Mouse (Mus musculus): ENCODE data around the gene Htr3a.

DNA sequence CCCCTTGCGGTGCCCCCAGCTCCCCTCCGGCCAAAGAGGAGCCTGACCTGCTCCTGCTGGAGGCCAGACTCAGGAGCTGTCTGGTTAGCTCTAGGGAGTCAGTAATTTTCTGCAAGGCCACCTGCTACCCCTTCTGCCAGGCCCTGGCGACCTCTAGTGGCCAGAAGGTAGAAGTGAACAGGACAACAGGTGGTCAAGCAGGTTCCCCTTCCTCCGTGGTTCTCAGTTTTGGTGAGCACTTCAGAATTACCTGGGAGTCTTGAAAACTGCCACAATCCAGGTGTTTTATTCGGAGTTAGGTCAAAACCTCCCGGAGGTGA, 50.4 kb downstream of the Htr3a start:
- no peak for TF ChIP-seq TAL1 (IDR thresholded peaks at IDR 0.05; ENCODE audit: low read length)
- no peak for TF ChIP-seq GATA1 (IDR thresholded peaks at IDR 0.05; ENCODE audit: low read length)

Data from erythroblast, embryonic 14.5 days (primary cell).